Mouse (Mus musculus) hindbrain, postnatal 0 days (tissue): ENCODE results near the gene Slc8a1. TPM values are rescaled to one million over a fixed set of nuclear protein-coding genes. Genes with fewer than 3 reads are reported as not detected.

ENCODE experiments used
- ATAC-seq: fragments of 200-750 bp; cut with Nextera tagmentation; 2 replicates; pipeline ENCODE4 v1.8.0; 2017; ENCODE audit warnings: mild to moderate bottlenecking, moderate TSS enrichment, moderate library complexity
- DNase-seq: peaks from one replicate; pipeline ENCODE4 v3.0.0-alpha.2; 2015; ENCODE audit warnings: low spot score
- H3K27ac ChIP-seq: fragments of 300-500 bp; sonication (generic); 2 replicates; pipeline ENCODE4 v1.5.1; 2014; ENCODE audit warnings: mild to moderate bottlenecking
- H3K27me3 ChIP-seq: fragments of 300-500 bp; sonication (generic); 2 replicates; pipeline ENCODE4 v1.6.1; 2014; ENCODE audit warnings: low read length, mixed read lengths; ENCODE audit not compliant: insufficient read depth
- H3K36me3 ChIP-seq: fragments of 300-500 bp; sonication (generic); 2 replicates; pipeline ENCODE4 v1.6.1; 2014; ENCODE audit warnings: low read length, mixed read lengths; ENCODE audit not compliant: insufficient read depth
- H3K4me1 ChIP-seq: fragments of 300-500 bp; sonication (generic); 2 replicates; pipeline ENCODE4 v1.6.1; 2014; ENCODE audit warnings: antibody characterized with exemption, low read length, mixed read lengths; ENCODE audit not compliant: insufficient read depth
- H3K4me2 ChIP-seq: fragments of 300-500 bp; sonication (generic); 2 replicates; pipeline ENCODE4 v1.6.1; 2014; ENCODE audit warnings: low read depth, mild to moderate bottlenecking, low read length, moderate library complexity, mixed read lengths
- H3K4me3 ChIP-seq: fragments of 300-500 bp; sonication (generic); 2 replicates; pipeline ENCODE4 v1.5.1; 2014; ENCODE audit warnings: low read length
- H3K9ac ChIP-seq: fragments of 300-500 bp; sonication (generic); replicated peaks from 2 replicates; pipeline ENCODE4 v1.6.1; 2014; ENCODE audit warnings: mild to moderate bottlenecking, low read length, moderate library complexity, mixed read lengths
- H3K9me3 ChIP-seq: fragments of 300-500 bp; sonication (generic); 2 replicates; pipeline ENCODE4 v1.6.1; 2016; ENCODE audit warnings: low read length, mixed read lengths
- CTCF ChIP-seq: IDR thresholded peaks from 2 replicates; pipeline ENCODE4 v1.5.1; 2016; ENCODE audit warnings: antibody characterized with exemption, control low read depth, low read depth
- WGBS: fragments of 180-500 bp; shearing (Covaris S2); extraction: QIAGEN DNeasy Blood & Tissue Kit; methylation state at CpG from one replicate; pipeline ENCODE4 v1.1.7; 2014; 5-methylcytosine and 5-hydroxymethylcytosine counted together
- polyA plus RNA-seq: library from polyadenylated mRNA; unstranded; fragments of >200 nt; fragmentation: Nextera tagmentation; extraction: Ambion mirVana; gene quantifications from 2 replicates; pipeline ENCODE4 v1.2.1, GENCODE M21; 2015
- total RNA-seq: library from RNA; depleted of rRNA; stranded (reverse); fragments of >200 nt; gene quantifications from 2 replicates; pipeline ENCODE4 v1.2.3, GENCODE M21; 2014

Gene Slc8a1
- total and polyA plus RNA-seq, 2 experiments from 2014 or later, result 21.3 to 121 TPM

DNA sequence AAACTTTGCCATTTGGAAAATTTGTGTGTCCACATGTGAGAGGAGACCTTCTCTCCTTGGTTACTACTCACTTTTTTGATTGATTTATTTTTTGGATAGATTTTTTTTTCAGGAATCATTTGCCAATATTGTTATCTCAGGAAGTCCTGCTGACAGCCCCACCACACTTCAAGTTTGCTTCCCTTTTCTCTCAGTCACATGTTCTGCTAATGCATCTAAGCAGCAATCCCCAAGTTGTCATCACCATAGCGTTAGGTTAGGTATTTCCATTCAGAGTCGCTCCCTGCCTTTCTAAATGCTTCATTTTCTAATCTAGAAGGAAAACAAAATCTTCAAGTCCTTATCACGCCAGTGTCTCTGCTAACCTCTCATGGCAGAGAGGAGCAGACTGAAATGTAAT lies 278.8 kb downstream of the Slc8a1 start:
- H3K4me3 ChIP-seq, result no peak overlapping the region
- H3K27me3 ChIP-seq, result no peaks in the 10 kb centered on the region
- no peaks in the 10 kb centered on the region for H3K9me3 ChIP-seq
- 74% methylated on average over 3 of the region's 3 CpGs for WGBS
- H3K36me3 ChIP-seq, result no peaks in the 10 kb centered on the region
- no peak overlapping the region for H3K9ac ChIP-seq
- H3K4me2 ChIP-seq, result no peak overlapping the region
- no peak overlapping the region for H3K27ac ChIP-seq
- DNase-seq (no peak), ATAC-seq (no peak)
- TF ChIP-seq CTCF, result no peak
- H3K4me1 ChIP-seq, result no peaks in the 10 kb centered on the region

DNA sequence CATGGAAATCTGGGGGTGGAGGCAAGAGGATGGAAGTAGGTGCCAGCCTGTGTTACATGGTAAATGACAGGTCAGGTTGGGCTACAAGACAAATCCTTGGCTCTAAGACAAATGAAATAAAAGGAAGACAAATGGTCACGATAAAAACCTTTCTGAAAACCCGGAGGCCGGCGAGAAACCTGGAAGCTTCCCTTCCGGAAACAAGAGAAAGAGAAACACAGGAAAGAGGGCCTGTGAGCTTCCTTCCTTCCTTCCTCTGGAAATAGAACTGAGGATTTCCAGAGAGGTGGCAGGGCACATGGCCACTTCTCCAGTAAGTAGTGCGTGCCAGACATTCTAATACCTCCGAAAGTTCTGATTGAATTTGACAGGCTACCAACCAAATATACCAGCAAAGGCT lies 282.2 kb downstream of the Slc8a1 start:
- H3K4me2 ChIP-seq, result no peak overlapping the region
- no peak for DNase-seq
- H3K4me1 ChIP-seq, result no peaks in the 10 kb centered on the region
- H3K4me3 ChIP-seq, result no peak overlapping the region
- no peak overlapping the region for H3K9ac ChIP-seq
- TF ChIP-seq CTCF, result no peak
- H3K9me3 ChIP-seq, result no peaks in the 10 kb centered on the region
- 79% methylated on average over 7 of the region's 7 CpGs for WGBS
- ATAC-seq, result no peak
- H3K36me3 ChIP-seq, result no peaks in the 10 kb centered on the region
- no peak overlapping the region for H3K27ac ChIP-seq
- no peaks in the 10 kb centered on the region for H3K27me3 ChIP-seq

DNA sequence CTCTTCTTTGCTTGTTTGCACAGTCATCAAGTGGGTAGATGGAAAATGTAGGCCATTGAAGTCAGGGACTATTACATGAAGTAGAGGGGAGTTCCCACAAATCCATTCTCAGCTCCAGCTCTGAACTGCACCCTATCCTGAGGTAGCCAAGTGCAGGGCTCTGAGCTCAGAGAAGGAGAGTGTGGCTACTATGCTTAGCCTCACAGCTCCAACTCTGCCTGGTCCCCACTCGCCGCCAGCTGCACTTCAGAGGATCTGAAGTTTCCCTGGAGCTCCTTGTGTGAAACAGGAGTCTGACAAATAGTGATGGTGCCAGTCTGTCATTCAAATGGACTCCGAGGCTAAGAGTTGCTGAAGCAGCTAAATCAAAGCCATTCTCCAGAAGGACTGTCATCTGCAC lies 282.9 kb downstream of the Slc8a1 start:
- no peak overlapping the region for H3K4me3 ChIP-seq
- no peak overlapping the region for H3K4me2 ChIP-seq
- no peak for TF ChIP-seq CTCF
- H3K36me3 ChIP-seq, result no peaks in the 10 kb centered on the region
- no peak overlapping the region for H3K27ac ChIP-seq
- ATAC-seq (0 out of 2 replicates have a peak, but pooled peaks have one; percentile 27), DNase-seq (peak; percentile 10)
- H3K27me3 ChIP-seq, result no peaks in the 10 kb centered on the region
- H3K4me1 ChIP-seq, result no peaks in the 10 kb centered on the region
- no peak overlapping the region for H3K9ac ChIP-seq
- 50% methylated on average over 3 of the region's 3 CpGs for WGBS
- H3K9me3 ChIP-seq, result no peaks in the 10 kb centered on the region

DNA sequence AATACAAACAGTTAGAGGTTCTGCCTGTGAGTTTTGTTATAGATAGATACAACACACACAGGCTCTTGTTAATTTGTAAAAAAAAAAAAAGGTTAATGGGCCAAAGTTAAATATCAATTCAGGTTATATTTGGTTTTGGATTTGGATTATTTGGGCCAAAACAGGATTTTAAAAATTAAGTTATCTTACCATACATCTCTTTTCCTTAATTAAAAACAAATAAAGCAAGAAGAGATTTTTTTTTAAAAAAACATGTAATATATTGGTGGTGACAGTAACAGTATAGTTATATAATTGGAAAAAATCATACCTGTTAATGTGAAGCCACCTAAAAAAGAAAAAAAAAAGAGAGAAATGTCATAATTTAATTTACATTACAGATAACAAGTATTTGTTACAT lies 296.7 kb downstream of the Slc8a1 start, which contains the start of gene Gm11096:
Gm11096 (plus strand) TSS at position 301 of the 400 bp plus-strand sequence.
- TF ChIP-seq CTCF, result no peak
- no peaks in the 10 kb centered on the region for H3K9me3 ChIP-seq
- H3K4me3 ChIP-seq, result no peak within 1 kb of the TSS
- ATAC-seq, result no peak
- no peaks in the 10 kb centered on the region for H3K36me3 ChIP-seq
- H3K27me3 ChIP-seq, result no peaks in the 10 kb centered on the region
- DNase-seq, result no peak
- H3K27ac ChIP-seq, result no peak within 1 kb of the TSS
- H3K4me2 ChIP-seq, result no peak within 1 kb of the TSS
- no peak within 1 kb of the TSS for H3K9ac ChIP-seq
- no peaks in the 10 kb centered on the region for H3K4me1 ChIP-seq

DNA sequence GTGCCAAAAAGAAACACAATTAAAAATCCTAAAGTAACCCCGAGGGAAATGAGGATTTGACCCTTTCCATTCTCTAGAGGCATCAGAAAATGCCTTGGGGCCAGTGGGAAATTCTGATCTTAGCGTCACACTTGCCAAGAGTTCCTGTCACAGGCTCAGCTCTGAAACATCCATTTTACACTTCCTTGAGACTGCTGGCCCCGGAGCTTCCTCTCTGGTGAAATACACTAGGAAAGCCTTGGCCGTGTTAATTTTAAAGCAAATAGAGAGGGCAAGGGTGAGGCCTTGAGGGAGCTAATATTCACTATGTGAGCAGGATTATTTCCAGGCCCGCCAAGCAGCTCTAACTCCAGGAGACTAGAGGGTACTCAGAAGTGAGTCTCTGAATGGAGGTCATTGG lies 305.0 kb downstream of the Slc8a1 start:
- Histone ChIP-seq H3K27ac (no peak overlapping the region), H3K4me2 (no peak overlapping the region), H3K27me3 (no peaks in the 10 kb centered on the region), H3K4me1 (no peaks in the 10 kb centered on the region), H3K9me3 (no peaks in the 10 kb centered on the region), H3K36me3 (no peaks in the 10 kb centered on the region), H3K4me3 (no peak overlapping the region), H3K9ac (no peak overlapping the region)
- 43% methylated on average over 5 of the region's 5 CpGs for WGBS
- ATAC-seq (no peak), DNase-seq (no peak)
- no peak for TF ChIP-seq CTCF

DNA sequence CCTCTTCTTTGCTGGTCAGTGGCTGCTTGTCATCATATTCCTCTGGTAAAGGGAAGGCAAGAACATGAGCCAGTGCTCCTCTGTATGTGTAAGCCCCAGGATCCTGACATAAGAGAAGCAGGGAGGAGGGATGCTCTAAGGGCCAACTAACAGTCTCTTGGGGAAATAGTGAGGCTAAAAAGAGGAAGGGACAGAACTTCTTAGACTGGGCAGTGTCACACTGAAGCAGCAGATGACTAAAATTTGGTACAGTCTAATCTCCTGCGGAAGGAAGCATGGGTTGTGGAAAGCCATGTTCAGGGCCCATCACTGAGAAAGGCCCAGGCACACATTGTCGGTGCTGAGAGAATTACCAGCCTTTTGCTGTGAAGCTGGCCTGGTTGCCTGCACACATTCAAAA lies 305.4 kb downstream of the Slc8a1 start:
- Histone ChIP-seq H3K9me3 (no peaks in the 10 kb centered on the region), H3K27ac (no peak overlapping the region), H3K4me3 (no peak overlapping the region), H3K4me2 (no peak overlapping the region), H3K9ac (no peak overlapping the region), H3K27me3 (no peaks in the 10 kb centered on the region), H3K4me1 (no peaks in the 10 kb centered on the region), H3K36me3 (no peaks in the 10 kb centered on the region)
- 0 out of 2 replicates have a peak, but pooled peaks have one; percentile 24 for ATAC-seq
- TF ChIP-seq CTCF, result no peak
- no peak for DNase-seq
- WGBS, result 75% methylated on average over 2 of the region's 2 CpGs

DNA sequence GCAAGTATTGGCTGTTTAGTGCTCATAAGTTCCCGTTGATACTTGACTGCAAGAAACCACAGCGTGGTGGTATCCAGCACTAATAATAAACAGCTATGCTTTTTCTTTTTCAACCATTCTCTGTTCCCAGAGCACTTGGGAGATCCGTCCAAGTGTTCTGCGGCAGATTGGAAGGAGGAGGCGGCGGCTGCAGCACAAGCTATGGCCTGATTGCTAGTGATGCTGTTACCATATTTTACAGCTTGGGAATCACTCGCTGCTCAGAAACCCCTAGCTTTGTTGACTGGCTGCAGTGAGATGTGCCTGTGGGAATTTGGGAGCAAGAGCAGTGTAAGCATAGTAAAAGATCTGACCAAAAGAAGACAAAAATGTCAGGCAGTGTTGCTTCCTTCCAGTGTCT lies 310.9 kb downstream of the Slc8a1 start:
- no peak overlapping the region for H3K4me2 ChIP-seq
- no peaks in the 10 kb centered on the region for H3K36me3 ChIP-seq
- DNase-seq, result no peak

More for the DNA sequence above, 310.9 kb downstream of the Slc8a1 start:
- no peak overlapping the region for H3K4me3 ChIP-seq
- no peak for TF ChIP-seq CTCF
- H3K4me1 ChIP-seq, result no peaks in the 10 kb centered on the region
- H3K27ac ChIP-seq, result no peak overlapping the region
- H3K9me3 ChIP-seq, result no peaks in the 10 kb centered on the region
- H3K27me3 ChIP-seq, result no peaks in the 10 kb centered on the region
- H3K9ac ChIP-seq, result no peak overlapping the region
- ATAC-seq, result no peak
- WGBS, result 81% methylated on average over 7 of the region's 7 CpGs
